Mouse (Mus musculus) forebrain, embryonic 15.5 days (tissue): ENCODE data around the gene Ddb1. TPM values are rescaled to one million over a fixed set of nuclear protein-coding genes. Genes with fewer than 3 reads are reported as not detected.

ENCODE experiments used
- ATAC-seq: fragments of 200-750 bp; cut with Nextera tagmentation; replicated peaks from 2 replicates; pipeline ENCODE4 v1.8.0; 2017; ENCODE audit warnings: mild to moderate bottlenecking, moderate TSS enrichment, moderate library complexity
- H3K27ac ChIP-seq: fragments of 300-500 bp; sonication (generic); replicated peaks from 2 replicates; pipeline ENCODE4 v1.5.1; 2015; ENCODE audit warnings: mild to moderate bottlenecking, inconsistent platforms
- H3K27me3 ChIP-seq: fragments of 300-500 bp; sonication (generic); 2 replicates; pipeline ENCODE4 v1.6.1; 2015; ENCODE audit warnings: inconsistent platforms
- H3K36me3 ChIP-seq: fragments of 300-500 bp; sonication (generic); 2 replicates; pipeline ENCODE4 v1.6.1; 2015; ENCODE audit warnings: mild to moderate bottlenecking, inconsistent platforms
- H3K4me1 ChIP-seq: fragments of 300-500 bp; sonication (generic); 2 replicates; pipeline ENCODE4 v1.6.1; 2015; ENCODE audit warnings: inconsistent platforms
- H3K4me2 ChIP-seq: fragments of 300-500 bp; sonication (generic); replicated peaks from 2 replicates; pipeline ENCODE4 v1.6.1; 2015; ENCODE audit warnings: mild to moderate bottlenecking, inconsistent platforms
- H3K4me3 ChIP-seq: fragments of 300-500 bp; sonication (generic); 2 replicates; pipeline ENCODE4 v1.5.1; 2015; ENCODE audit warnings: mild to moderate bottlenecking, inconsistent platforms
- H3K9ac ChIP-seq: fragments of 300-500 bp; sonication (generic); replicated peaks from 2 replicates; pipeline ENCODE4 v1.6.1; 2015; ENCODE audit warnings: mild to moderate bottlenecking, inconsistent platforms
- H3K9me3 ChIP-seq: fragments of 300-500 bp; sonication (generic); 2 replicates; pipeline ENCODE4 v1.6.1; 2016; ENCODE audit warnings: inconsistent platforms
- WGBS: fragments of 180-500 bp; shearing (Covaris S2); methylation state at CpG from one replicate; pipeline ENCODE4 v1.1.7; 2015; ENCODE audit warnings: mixed read lengths; 5-methylcytosine and 5-hydroxymethylcytosine counted together
- polyA plus RNA-seq: library from polyadenylated mRNA; unstranded; fragments of >200 nt; fragmentation: Nextera tagmentation; extraction: Ambion mirVana; gene quantifications from 2 replicates; pipeline ENCODE4 v1.2.1, GENCODE M21; 2015

Ddb1 gene
- polyA plus RNA-seq, 1 experiment from 2014 or later, result 264 TPM

DNA sequence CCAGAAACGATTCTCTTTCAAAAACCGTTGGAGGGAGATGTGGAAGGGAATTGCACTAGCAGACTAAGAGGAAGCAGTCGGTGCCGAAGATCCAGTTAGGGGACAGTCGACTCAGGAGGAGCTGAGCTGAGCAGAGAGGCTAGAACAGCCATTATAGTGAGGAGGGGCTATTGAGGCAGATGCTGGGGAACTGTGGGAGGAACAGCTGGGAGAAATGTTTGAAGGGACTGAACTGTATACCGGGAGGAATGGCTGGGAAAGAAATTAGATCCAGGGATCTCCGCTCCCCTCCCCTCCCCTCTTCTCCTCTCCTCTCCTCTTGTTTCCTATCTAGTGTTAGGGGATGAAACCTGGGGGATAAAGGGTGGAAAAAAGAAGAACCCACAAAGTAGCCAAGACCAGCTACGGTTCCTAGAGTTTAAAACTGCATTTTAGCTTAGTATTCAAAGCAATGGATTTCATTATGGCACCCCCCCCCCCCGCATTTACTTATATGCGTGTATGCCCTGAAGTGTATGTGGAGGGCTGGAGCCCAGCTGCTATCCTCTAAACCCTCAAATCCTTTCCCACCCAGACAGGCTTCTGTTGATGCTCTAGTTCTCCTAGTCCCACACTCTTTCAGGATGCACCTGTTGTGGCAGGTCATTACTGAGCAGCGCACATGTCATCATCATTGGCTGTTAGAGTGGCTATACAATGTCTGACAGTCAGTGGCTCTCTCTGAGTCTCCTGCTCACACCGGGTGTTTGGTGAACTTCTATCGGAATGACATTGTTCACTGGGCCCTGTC is 35.7 kb downstream of the Ddb1 start:
- WGBS, result 50% methylated on average over 13 of the region's 13 CpGs
- H3K9ac ChIP-seq, result no peak overlapping the region

DNA sequence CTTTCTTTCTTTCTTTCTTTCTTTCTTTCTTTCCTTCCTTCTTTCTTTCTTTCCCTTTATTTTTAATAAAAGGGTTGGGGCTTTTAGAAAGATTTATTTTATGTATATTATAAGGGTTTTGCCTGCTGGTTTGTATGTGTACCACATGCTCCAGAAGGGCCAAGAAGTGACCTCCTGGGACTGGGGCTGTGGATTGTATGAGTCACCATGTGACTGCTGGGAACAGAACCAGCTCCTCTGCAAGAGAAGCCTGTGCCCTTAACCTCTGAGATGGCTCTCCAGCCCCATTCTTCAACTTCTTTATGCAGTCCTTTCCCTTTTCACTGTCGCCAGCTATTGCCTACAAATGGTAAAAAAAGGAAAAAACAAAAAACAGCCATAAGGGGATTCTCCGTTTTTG is 40.5 kb downstream of the Ddb1 start:
- no peaks in the 10 kb centered on the region for H3K36me3 ChIP-seq

More for the DNA sequence above, 35.7 kb downstream of the Ddb1 start:
- no peak for ATAC-seq
- no peaks in the 10 kb centered on the region for H3K27me3 ChIP-seq
- H3K4me3 ChIP-seq, result no peak overlapping the region
- H3K36me3 ChIP-seq, result no peaks in the 10 kb centered on the region
- no peak overlapping the region for H3K4me2 ChIP-seq
- H3K27ac ChIP-seq, result no peak overlapping the region
- no peaks in the 10 kb centered on the region for H3K9me3 ChIP-seq
- no peaks in the 10 kb centered on the region for H3K4me1 ChIP-seq

DNA sequence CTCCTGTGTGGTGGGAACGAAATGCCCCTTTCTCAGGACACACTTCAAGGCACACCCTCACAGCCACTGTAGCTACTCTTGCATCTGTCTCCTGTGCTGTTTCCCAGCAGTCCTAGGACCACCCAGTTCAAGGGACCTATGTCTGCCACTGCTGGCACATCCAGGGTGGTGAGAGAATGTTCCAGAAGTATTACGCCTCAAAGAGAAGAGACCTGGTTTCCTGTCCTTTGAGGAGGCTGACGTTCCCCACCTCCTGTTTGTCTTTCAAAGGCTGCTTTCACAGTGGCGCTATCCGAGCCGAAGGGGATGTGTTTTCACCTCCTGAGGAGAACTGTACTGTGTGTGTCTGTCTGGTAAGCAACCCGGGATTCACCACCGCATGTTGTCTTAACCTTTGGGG is 43.0 kb downstream of the Ddb1 start:
- no peak overlapping the region for H3K4me3 ChIP-seq
- no peak overlapping the region for H3K27ac ChIP-seq
- H3K4me2 ChIP-seq, result no peak overlapping the region
- no peaks in the 10 kb centered on the region for H3K27me3 ChIP-seq
- ATAC-seq, result no peak
- H3K9me3 ChIP-seq, result no peaks in the 10 kb centered on the region
- H3K4me1 ChIP-seq, result no peaks in the 10 kb centered on the region
- no peaks in the 10 kb centered on the region for H3K36me3 ChIP-seq
- no peak overlapping the region for H3K9ac ChIP-seq
- WGBS, result 79% methylated on average over 8 of the region's 8 CpGs

More for the DNA sequence above, 40.5 kb downstream of the Ddb1 start:
- Histone ChIP-seq H3K27me3 (no peaks in the 10 kb centered on the region), H3K4me3 (no peak overlapping the region), H3K9me3 (no peaks in the 10 kb centered on the region), H3K27ac (no peak overlapping the region), H3K4me2 (no peak overlapping the region), H3K4me1 (no peaks in the 10 kb centered on the region), H3K9ac (no peak overlapping the region)
- 86% methylated on average over 2 of the region's 2 CpGs for WGBS
- no peak for ATAC-seq

DNA sequence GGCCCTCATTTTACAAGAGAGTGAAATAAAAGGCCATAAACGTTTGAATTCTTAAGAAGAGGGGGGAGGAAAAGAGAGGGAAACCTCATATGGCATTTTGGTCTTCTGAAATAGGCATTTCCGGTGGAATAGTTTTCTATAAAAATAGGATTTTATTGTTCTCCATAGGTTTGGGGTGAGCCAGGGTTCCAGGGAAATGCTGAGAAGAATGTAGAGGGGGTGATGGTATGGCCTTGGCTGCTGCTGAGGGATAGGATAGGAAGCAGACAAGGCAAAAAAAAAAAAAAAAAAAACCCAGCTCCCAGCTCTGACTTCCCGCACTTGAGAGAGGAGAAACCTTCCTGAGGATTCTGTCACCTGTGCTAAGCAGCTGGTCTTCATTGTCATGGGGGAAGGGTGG is 50.9 kb downstream of the Ddb1 start:
- 70% methylated on average over 3 of the region's 3 CpGs for WGBS
- no peak overlapping the region for H3K27ac ChIP-seq
- no peak overlapping the region for H3K4me2 ChIP-seq
- H3K9me3 ChIP-seq, result no peaks in the 10 kb centered on the region
- H3K4me3 ChIP-seq, result no peak overlapping the region
- no peak for ATAC-seq
- no peaks in the 10 kb centered on the region for H3K4me1 ChIP-seq
- no peaks in the 10 kb centered on the region for H3K27me3 ChIP-seq
- no peaks in the 10 kb centered on the region for H3K36me3 ChIP-seq
- H3K9ac ChIP-seq, result no peak overlapping the region

DNA sequence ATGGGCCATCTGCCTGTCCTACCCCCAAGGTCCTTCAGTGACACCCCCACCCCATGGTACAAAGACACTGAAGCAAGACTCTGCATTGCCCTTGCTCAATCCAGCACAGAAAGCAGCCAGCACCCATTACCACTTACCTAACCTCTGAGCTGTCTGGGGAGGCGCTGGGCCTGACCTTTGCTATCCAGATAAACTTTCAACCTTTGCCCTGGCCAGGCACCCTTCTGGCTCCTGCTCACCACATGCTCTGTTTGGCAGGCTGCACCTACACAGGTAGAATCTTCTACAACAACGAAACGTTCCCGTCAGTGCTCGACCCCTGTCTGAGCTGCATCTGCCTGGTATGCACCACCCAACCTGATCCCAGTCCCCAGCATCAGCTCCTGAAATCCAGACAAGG is 52.6 kb downstream of the Ddb1 start:
- Histone ChIP-seq H3K36me3 (no peaks in the 10 kb centered on the region), H3K27ac (no peak overlapping the region), H3K4me2 (no peak overlapping the region), H3K4me1 (no peaks in the 10 kb centered on the region), H3K9me3 (no peaks in the 10 kb centered on the region), H3K4me3 (no peak overlapping the region), H3K9ac (no peak overlapping the region), H3K27me3 (no peaks in the 10 kb centered on the region)
- no peak for ATAC-seq
- WGBS, result 92% methylated on average over 5 of the region's 5 CpGs

DNA sequence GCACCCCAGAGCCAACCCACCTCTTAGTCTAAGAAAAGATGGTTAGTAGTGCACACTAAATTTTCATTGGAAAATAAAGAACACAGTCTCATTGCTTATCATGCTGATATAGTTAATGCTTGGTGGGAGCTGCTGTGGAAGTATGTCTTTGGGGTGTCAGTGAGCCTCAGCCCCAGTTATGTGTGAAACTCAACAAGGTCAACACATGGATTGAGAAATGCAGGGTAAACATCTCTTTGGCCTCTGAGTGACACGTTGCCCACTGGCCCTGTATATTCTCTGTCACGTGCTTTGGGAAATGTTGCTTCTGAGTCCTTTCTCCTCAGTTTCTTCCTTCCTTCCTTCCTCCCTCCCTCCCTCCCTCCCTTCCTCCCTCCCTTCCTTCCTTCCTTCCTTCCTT is 53.3 kb downstream of the Ddb1 start:
- H3K36me3 ChIP-seq, result no peaks in the 10 kb centered on the region
- H3K4me3 ChIP-seq, result no peak overlapping the region
- no peak overlapping the region for H3K4me2 ChIP-seq
- no peaks in the 10 kb centered on the region for H3K9me3 ChIP-seq
- no peaks in the 10 kb centered on the region for H3K27me3 ChIP-seq
- no peaks in the 10 kb centered on the region for H3K4me1 ChIP-seq
- H3K27ac ChIP-seq, result no peak overlapping the region
- no peak for ATAC-seq
- no peak overlapping the region for H3K9ac ChIP-seq
- WGBS, result 89% methylated on average over 2 of the region's 2 CpGs

DNA sequence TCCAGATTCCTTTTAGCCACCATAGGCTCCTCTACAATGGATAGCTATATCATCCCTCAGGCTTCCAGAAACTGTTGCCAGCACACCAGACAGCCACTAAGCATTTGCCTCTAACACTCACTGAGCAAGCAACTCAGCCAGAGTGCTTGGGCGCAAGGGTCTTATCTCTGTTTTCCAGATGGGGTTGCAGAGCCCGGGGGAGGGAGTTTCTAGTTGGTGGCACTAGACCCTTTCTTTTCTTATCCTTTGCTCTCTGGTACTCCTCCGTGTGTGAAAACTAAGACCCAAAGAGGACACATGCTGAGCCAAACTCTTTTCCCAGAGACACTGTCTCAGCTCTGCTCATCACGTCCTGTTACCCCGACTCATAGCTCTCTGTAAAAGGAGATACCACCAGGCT is 56.2 kb downstream of the Ddb1 start:
- no peak overlapping the region for H3K4me3 ChIP-seq
- no peak overlapping the region for H3K9ac ChIP-seq
- no peak for ATAC-seq
- no peaks in the 10 kb centered on the region for H3K9me3 ChIP-seq
- H3K4me2 ChIP-seq, result no peak overlapping the region
- H3K27me3 ChIP-seq, result no peaks in the 10 kb centered on the region
- WGBS, result 76% methylated on average over 5 of the region's 5 CpGs
- no peaks in the 10 kb centered on the region for H3K4me1 ChIP-seq
- H3K27ac ChIP-seq, result no peak overlapping the region
- no peaks in the 10 kb centered on the region for H3K36me3 ChIP-seq

DNA sequence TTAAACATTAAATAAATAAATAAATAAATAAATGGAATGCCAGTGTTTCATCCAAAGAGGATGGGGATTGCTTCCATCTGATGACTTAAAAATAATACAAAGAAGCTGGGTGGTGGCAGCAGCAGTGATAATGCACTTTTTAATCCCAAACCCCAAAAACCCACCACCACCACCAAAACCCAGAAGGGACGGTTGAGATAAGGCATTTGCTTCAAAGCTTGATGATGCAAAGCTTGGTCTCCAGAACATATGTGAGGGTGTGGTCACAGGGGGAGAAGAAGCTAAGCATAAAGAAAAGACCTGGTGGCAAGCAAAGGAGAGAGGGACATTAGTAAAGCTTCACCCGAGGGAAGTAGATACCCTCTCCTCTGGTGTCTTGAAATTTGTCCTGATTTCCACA is 56.8 kb downstream of the Ddb1 start:
- ATAC-seq, result no peak
- H3K27me3 ChIP-seq, result no peaks in the 10 kb centered on the region
- no peak overlapping the region for H3K4me3 ChIP-seq
- no peak overlapping the region for H3K4me2 ChIP-seq
- WGBS, result 81% methylated on average over 2 of the region's 2 CpGs
- H3K36me3 ChIP-seq, result no peaks in the 10 kb centered on the region
- no peaks in the 10 kb centered on the region for H3K4me1 ChIP-seq
- H3K9me3 ChIP-seq, result no peaks in the 10 kb centered on the region
- no peak overlapping the region for H3K27ac ChIP-seq
- no peak overlapping the region for H3K9ac ChIP-seq

DNA sequence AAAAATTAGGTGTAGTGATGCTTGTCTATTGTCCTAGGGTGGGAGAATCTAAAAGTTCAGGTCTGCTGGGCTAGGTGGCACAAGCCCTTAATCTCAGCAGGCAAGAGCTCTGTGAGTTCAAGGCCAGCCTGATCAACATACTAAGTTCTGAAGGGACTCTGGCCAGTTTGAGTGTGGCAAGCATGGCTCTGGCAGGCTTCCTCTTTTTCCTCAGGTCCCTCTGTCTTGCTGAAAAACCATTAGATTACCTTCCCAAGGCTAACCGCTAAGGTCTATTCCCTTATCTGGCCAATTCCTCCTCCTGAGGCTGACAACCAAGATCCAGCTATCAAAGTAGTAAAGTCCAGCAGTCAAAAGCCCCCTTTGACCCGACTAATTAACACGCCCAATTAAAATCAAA is 57.5 kb downstream of the Ddb1 start:
- Histone ChIP-seq H3K4me2 (no peak overlapping the region), H3K4me1 (no peaks in the 10 kb centered on the region)
- 86% methylated on average over 3 of the region's 3 CpGs for WGBS

DNA sequence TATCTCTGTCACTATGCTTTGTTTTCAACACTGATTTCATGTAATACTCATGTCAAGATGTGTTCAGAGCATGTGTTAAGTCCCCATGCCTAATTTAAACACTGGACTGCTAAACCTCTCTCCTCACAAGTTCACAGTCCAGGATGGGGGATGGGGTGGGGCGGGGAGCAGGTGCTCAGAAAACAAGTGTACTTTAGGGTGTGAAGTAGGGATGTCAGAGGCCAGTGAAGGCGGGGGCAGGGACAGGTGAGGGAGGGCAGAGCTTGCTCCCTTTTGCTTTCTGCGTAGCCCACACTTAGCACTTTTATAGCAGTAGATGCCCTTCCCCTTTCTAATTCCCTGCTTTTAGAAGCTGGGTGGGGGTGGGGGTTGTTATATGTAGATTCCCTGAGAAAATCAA is 60.0 kb downstream of the Ddb1 start:
- H3K4me1 ChIP-seq, result no peaks in the 10 kb centered on the region
- no peak overlapping the region for H3K4me3 ChIP-seq
- WGBS, result 68% methylated on average over 3 of the region's 3 CpGs
- no peak overlapping the region for H3K9ac ChIP-seq
- no peaks in the 10 kb centered on the region for H3K36me3 ChIP-seq
- H3K27me3 ChIP-seq, result no peaks in the 10 kb centered on the region
- no peak overlapping the region for H3K4me2 ChIP-seq
- no peaks in the 10 kb centered on the region for H3K9me3 ChIP-seq
- H3K27ac ChIP-seq, result no peak overlapping the region
- peak; percentile 35; the same call in 1 of the 2 replicates for ATAC-seq

More for the DNA sequence above, 57.5 kb downstream of the Ddb1 start:
- H3K27ac ChIP-seq, result no peak overlapping the region
- ATAC-seq, result no peak
- H3K27me3 ChIP-seq, result no peaks in the 10 kb centered on the region
- H3K9me3 ChIP-seq, result no peaks in the 10 kb centered on the region
- H3K4me3 ChIP-seq, result no peak overlapping the region
- no peak overlapping the region for H3K9ac ChIP-seq
- no peaks in the 10 kb centered on the region for H3K36me3 ChIP-seq

DNA sequence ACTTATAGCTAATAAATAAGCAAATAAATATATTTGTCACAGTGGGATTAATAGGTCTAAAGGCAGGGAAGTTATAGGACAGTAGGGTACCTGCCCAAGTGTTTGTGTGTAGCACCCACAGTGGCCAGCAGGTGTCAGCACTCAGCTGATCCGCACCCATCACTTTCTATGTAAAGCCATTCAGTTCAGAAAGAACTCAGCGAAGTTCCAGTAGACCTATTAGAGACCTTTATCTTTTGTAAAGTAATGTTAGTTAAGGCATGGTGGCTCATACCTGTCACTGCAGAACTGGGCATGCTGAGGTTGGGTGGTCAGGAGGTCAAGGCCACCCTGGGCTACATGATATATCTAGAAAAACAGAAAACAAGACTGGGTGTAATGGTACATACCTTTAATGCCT is 60.4 kb downstream of the Ddb1 start:
- Histone ChIP-seq H3K4me3 (no peak overlapping the region), H3K9ac (no peak overlapping the region), H3K4me1 (no peaks in the 10 kb centered on the region), H3K4me2 (no peak overlapping the region), H3K9me3 (no peaks in the 10 kb centered on the region), H3K36me3 (no peaks in the 10 kb centered on the region), H3K27ac (no peak overlapping the region), H3K27me3 (no peaks in the 10 kb centered on the region)
- 14% methylated on average over 2 of the region's 2 CpGs for WGBS
- ATAC-seq, result peak; percentile 75

DNA sequence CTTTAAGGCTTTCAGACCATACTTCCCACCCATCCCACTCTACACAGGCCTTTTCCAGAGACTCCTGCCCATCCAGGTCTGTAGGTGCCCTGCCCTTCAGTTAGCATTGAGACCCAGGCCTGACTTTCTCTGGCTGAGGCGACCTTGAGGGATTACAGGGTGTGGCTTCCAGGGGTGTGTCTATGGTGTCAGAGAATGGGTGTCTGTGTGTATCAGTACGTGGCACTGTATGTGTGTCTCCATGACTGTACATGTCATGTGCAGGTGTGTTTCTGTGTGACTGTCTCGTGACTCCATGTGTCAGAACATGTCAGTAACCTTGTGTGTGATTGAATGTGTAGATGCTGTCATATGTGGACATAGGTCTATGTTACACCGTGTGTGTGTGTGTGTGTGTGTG is 66.2 kb downstream of the Ddb1 start:
- ATAC-seq, result no peak
- H3K36me3 ChIP-seq, result no peaks in the 10 kb centered on the region
- no peak overlapping the region for H3K4me2 ChIP-seq
- H3K27ac ChIP-seq, result no peak overlapping the region
- no peak overlapping the region for H3K9ac ChIP-seq
- H3K4me1 ChIP-seq, result no peaks in the 10 kb centered on the region
- 73% methylated on average over 4 of the region's 4 CpGs for WGBS
- H3K27me3 ChIP-seq, result no peaks in the 10 kb centered on the region
- H3K9me3 ChIP-seq, result no peaks in the 10 kb centered on the region
- no peak overlapping the region for H3K4me3 ChIP-seq

DNA sequence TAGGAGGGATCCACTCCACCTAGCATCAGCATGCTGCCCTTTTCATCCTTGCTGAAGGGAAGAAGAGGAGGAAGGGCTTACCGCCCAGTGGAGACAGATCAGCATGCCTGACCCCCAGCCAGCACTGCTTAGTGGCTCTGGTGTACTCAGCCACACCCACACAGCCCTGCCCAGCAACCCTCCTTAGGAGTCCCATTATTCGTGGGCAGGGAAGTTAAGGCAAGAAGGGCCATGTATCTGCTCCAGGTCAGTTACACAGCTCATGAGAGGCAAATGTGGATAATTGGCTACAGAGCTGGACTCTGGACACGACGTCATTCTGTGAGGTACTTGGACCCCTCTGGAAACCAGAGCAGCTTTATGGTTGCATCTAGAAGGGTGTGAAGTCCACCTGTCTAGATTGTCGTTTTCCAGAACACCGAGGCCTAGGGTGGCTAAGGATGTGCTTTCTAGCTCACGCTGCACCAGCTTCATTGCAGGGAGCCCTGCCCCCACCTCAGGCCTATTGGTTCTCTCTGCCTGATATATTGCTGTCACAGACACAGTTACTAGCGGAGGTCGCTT is 66.8 kb downstream of the Ddb1 start:
- no peak overlapping the region for H3K27ac ChIP-seq

More for the DNA sequence above, 66.8 kb downstream of the Ddb1 start:
- Histone ChIP-seq H3K9me3 (no peaks in the 10 kb centered on the region), H3K27me3 (no peaks in the 10 kb centered on the region), H3K4me2 (no peak overlapping the region), H3K36me3 (no peaks in the 10 kb centered on the region), H3K4me1 (no peaks in the 10 kb centered on the region), H3K4me3 (no peak overlapping the region), H3K9ac (no peak overlapping the region)
- WGBS, result 75% methylated on average over 9 of the region's 9 CpGs
- no peak for ATAC-seq
